Mouse (Mus musculus): ENCODE results near the gene Mdm2. TPM values are rescaled to one million over a fixed set of nuclear protein-coding genes. Genes with fewer than 3 reads are reported as not detected.
A peak's percentile ranks its signal among the peaks of the same experiment; 100 is the strongest.

Gene Mdm2
- polyA plus RNA-seq, 2 experiments = 32.9 to 59.9 TPM

DNA sequence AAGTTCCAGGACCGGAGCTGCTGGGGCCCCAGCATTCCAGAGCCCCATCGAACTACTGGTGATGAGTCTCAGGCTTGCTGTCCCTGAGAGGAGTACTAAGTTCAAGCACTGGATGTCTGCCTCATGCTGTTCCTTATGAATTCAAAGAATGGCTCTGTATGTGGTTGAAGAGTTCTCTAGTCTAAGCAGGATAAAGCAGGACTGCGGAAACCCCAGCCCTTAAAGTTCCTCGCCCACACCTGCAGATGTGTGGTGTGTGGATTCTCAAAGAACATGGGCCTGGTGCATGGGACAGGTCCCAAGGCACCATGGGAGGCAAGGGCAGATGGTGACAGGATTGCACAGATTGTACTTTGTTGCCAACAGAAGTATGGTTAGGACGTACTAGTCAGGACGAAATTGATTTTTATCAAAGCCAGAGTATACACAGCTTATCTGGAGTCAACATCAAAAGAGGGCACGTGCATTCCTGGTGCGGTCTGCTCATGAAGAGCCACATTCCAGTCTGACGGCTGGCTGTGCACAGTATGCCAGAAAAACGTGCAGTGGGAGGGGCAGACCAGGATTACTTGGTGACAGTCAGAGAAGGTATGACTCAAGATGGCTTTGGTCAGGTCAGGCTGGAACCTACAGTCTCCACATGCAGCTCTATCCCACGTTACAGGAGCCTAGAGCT, 18.7 kb upstream of the Mdm2 start:
- no peak for ATAC-seq (ENCODE audit: low FRiP score, low read depth)
- 62% methylated on average over 11 of the region's 11 CpGs for WGBS
- no peaks in the 10 kb centered on the region for H3K9me3 ChIP-seq (ENCODE audit: control insufficient read depth, low read length)

GRCm38 (mm10) chr10:117728574-117728973, 18.0 kb upstream of the Mdm2 start:
- no peaks in the 10 kb centered on the region for H3K4me1 ChIP-seq (ENCODE audit: control insufficient read depth, insufficient read depth, low read length)
- H3K4me3 ChIP-seq (replicated peaks; ENCODE audit: low read length) = no peak overlapping the region
- H3K36me3 ChIP-seq (ENCODE audit: control insufficient read depth, insufficient read depth, low read length) = peaks cover 7% of the 10 kb centered on the region; the same call in 1 of the 2 replicates
- WGBS = 84% methylated on average over 5 of the region's 5 CpGs
- ATAC-seq (ENCODE audit: low FRiP score, low read depth) (no peak), DNase-seq (ENCODE audit: low spot score) (no peak)
- H3K4me2 ChIP-seq (replicated peaks; ENCODE audit: low read depth, low read length, severe bottlenecking) = no peak overlapping the region
- H3K27ac ChIP-seq (replicated peaks; ENCODE audit: low read depth, low read length) = no peak overlapping the region
- no peaks in the 10 kb centered on the region for H3K27me3 ChIP-seq (ENCODE audit: control insufficient read depth, insufficient read depth, low read length)
- no peak overlapping the region for H3K9ac ChIP-seq (ENCODE audit: low read depth, low read length, severe bottlenecking)
- no peak for TF ChIP-seq POLR2A (IDR thresholded peaks at IDR 0.05; ENCODE audit: borderline replicate concordance, extremely low read depth, insufficient read depth, insufficient read length)
- no peaks in the 10 kb centered on the region for H3K9me3 ChIP-seq (ENCODE audit: control insufficient read depth, low read length)

More for the DNA sequence above, 18.7 kb upstream of the Mdm2 start:
- no peak for TF ChIP-seq POLR2A (IDR thresholded peaks at IDR 0.05; ENCODE audit: borderline replicate concordance, extremely low read depth, insufficient read depth, insufficient read length)
- H3K4me1 ChIP-seq (ENCODE audit: control insufficient read depth, insufficient read depth, low read length) = no peaks in the 10 kb centered on the region
- no peak for DNase-seq (ENCODE audit: low spot score)
- H3K4me2 ChIP-seq (replicated peaks; ENCODE audit: low read depth, low read length, severe bottlenecking) = no peak overlapping the region
- H3K36me3 ChIP-seq (ENCODE audit: control insufficient read depth, insufficient read depth, low read length) = peaks cover 7% of the 10 kb centered on the region; the same call in 1 of the 2 replicates
- H3K4me3 ChIP-seq (replicated peaks; ENCODE audit: low read length) = no peak overlapping the region
- no peaks in the 10 kb centered on the region for H3K27me3 ChIP-seq (ENCODE audit: control insufficient read depth, insufficient read depth, low read length)
- H3K27ac ChIP-seq (replicated peaks; ENCODE audit: low read depth, low read length) = no peak overlapping the region
- no peak overlapping the region for H3K9ac ChIP-seq (ENCODE audit: low read depth, low read length, severe bottlenecking)

DNA sequence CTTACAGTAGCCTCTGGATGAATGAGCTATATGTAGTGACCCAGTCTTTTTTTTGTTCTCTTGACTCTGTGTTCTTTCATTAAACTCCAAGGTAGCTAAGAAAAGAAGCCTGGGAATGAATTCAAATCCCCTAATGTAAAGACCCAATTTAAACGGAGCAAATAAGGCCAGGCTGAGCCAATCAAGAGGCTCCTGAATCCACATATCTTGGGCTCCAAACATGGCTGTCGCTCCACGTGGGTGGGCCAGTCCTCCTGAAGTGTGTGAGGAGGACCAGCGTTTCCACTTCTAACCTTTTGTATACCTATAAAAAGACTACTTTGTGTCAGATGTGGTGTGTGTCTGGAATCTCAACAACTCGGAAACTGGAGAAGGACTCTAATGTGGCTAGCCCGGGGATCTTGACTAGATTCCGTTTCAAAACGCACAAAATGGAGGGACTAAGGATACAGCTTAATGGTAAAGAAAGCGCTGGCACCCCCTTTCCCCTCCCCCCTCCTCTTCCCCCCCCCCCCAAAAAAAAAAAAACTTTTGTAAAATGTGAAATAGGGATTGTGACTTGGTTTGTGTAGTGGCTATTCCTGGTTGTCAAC, 17.1 kb upstream of the Mdm2 start:
- Histone ChIP-seq H3K9me3 (ENCODE audit: control insufficient read depth, low read length) (no peaks in the 10 kb centered on the region), H3K9ac (ENCODE audit: low read depth, low read length, severe bottlenecking) (no peak overlapping the region), H3K4me2 (replicated peaks; ENCODE audit: low read depth, low read length, severe bottlenecking) (no peak overlapping the region), H3K36me3 (ENCODE audit: control insufficient read depth, insufficient read depth, low read length) (peaks cover 2% of the 10 kb centered on the region; the same call in 1 of the 2 replicates), H3K27ac (replicated peaks; ENCODE audit: low read depth, low read length) (no peak overlapping the region), H3K4me1 (ENCODE audit: control insufficient read depth, insufficient read depth, low read length) (no peaks in the 10 kb centered on the region), H3K27me3 (ENCODE audit: control insufficient read depth, insufficient read depth, low read length) (no peaks in the 10 kb centered on the region), H3K4me3 (replicated peaks; ENCODE audit: low read length) (no peak overlapping the region)
- 78% methylated on average over 9 of the region's 9 CpGs for WGBS
- no peak for DNase-seq (ENCODE audit: low spot score)
- ATAC-seq (ENCODE audit: low FRiP score, low read depth) = no peak
- TF ChIP-seq POLR2A (IDR thresholded peaks at IDR 0.05; ENCODE audit: borderline replicate concordance, extremely low read depth, insufficient read depth, insufficient read length) = no peak

- DNase-seq (ENCODE audit: low spot score) = no peak
- 96% methylated on average over 4 of the region's 4 CpGs for WGBS
- no peak for TF ChIP-seq POLR2A (IDR thresholded peaks at IDR 0.05; ENCODE audit: borderline replicate concordance, extremely low read depth, insufficient read depth, insufficient read length)
- H3K4me1 ChIP-seq (ENCODE audit: control insufficient read depth, insufficient read depth, low read length) = no peaks in the 10 kb centered on the region
- H3K36me3 ChIP-seq (ENCODE audit: control insufficient read depth, insufficient read depth, low read length) = no peaks in the 10 kb centered on the region
- H3K4me2 ChIP-seq (replicated peaks; ENCODE audit: low read depth, low read length, severe bottlenecking) = no peak overlapping the region
- ATAC-seq (ENCODE audit: low FRiP score, low read depth) = no peak
- no peak overlapping the region for H3K27ac ChIP-seq (replicated peaks; ENCODE audit: low read depth, low read length)
- H3K9me3 ChIP-seq (ENCODE audit: control insufficient read depth, low read length) = no peaks in the 10 kb centered on the region
- H3K27me3 ChIP-seq (ENCODE audit: control insufficient read depth, insufficient read depth, low read length) = no peaks in the 10 kb centered on the region
- H3K9ac ChIP-seq (ENCODE audit: low read depth, low read length, severe bottlenecking) = no peak overlapping the region
- no peak overlapping the region for H3K4me3 ChIP-seq (replicated peaks; ENCODE audit: low read length)
Measured at GRCm38 (mm10) chr10:117726888-117727385, 16.4 kb upstream of the Mdm2 start.

DNA sequence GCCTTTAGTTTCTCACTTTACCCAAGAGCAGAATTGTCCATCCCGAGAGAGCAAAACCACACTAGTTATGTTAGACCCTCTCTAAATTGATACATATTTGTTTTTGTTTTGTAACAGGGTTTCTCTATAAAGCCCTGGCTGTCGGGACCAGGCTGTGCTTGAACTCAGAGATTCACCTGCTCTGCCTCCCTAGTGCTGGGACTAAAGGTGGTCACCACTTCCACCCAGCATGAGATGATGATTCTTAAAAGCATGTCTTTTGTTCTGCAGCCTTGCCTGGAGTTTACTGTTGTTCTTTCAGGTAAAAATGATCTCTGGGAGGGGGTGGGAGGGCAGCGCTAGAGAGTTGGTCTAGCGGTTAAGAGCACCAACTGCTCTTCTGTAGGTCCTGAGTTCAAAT, 15.8 kb upstream of the Mdm2 start:
- Histone ChIP-seq H3K27ac (replicated peaks; ENCODE audit: low read depth, low read length) (peak overlapping the region; percentile 34; the same call in 1 of the 2 replicates), H3K4me2 (replicated peaks; ENCODE audit: low read depth, low read length, severe bottlenecking) (no peak overlapping the region), H3K9ac (ENCODE audit: low read depth, low read length, severe bottlenecking) (no peak overlapping the region), H3K4me1 (ENCODE audit: control insufficient read depth, insufficient read depth, low read length) (no peaks in the 10 kb centered on the region), H3K27me3 (ENCODE audit: control insufficient read depth, insufficient read depth, low read length) (no peaks in the 10 kb centered on the region), H3K4me3 (replicated peaks; ENCODE audit: low read length) (no peak overlapping the region), H3K36me3 (ENCODE audit: control insufficient read depth, insufficient read depth, low read length) (no peaks in the 10 kb centered on the region), H3K9me3 (ENCODE audit: control insufficient read depth, low read length) (no peaks in the 10 kb centered on the region)
- WGBS = 92% methylated on average over 4 of the region's 4 CpGs
- TF ChIP-seq POLR2A (IDR thresholded peaks at IDR 0.05; ENCODE audit: borderline replicate concordance, extremely low read depth, insufficient read depth, insufficient read length) = no peak
- ATAC-seq (ENCODE audit: low FRiP score, low read depth) (no peak), DNase-seq (ENCODE audit: low spot score) (no peak)

Measured in limb, embryonic 14.5 days (tissue).